Mouse (Mus musculus) forebrain, embryonic 10.5 days (tissue): ENCODE data around the gene Msx2. TPM values are rescaled to one million over a fixed set of nuclear protein-coding genes. Genes with fewer than 3 reads are reported as not detected.

ENCODE experiments used
- DNase-seq: peaks from one replicate; pipeline ENCODE4 v3.0.0-alpha.2; 2017; ENCODE audit warnings: low spot score; ENCODE audit errors: extremely low spot score
- H3K27ac ChIP-seq: fragments of 300-500 bp; sonication (generic); 2 replicates; pipeline ENCODE4 v1.5.1; 2016; ENCODE audit warnings: mild to moderate bottlenecking
- H3K27me3 ChIP-seq: fragments of 300-500 bp; sonication (generic); 2 replicates; pipeline ENCODE4 v1.6.1; 2016; ENCODE audit warnings: mild to moderate bottlenecking; ENCODE audit not compliant: poor library complexity, severe bottlenecking
- H3K36me3 ChIP-seq: fragments of 300-500 bp; sonication (generic); replicated peaks from 2 replicates; pipeline ENCODE4 v1.6.1; 2016; ENCODE audit warnings: mild to moderate bottlenecking, moderate library complexity
- H3K4me1 ChIP-seq: fragments of 300-500 bp; sonication (generic); 2 replicates; pipeline ENCODE4 v1.6.1; 2016
- H3K4me3 ChIP-seq: fragments of 300-500 bp; sonication (generic); 2 replicates; pipeline ENCODE4 v1.5.1; 2016; ENCODE audit warnings: mild to moderate bottlenecking, moderate library complexity
- H3K9me3 ChIP-seq: fragments of 300-500 bp; sonication (generic); 2 replicates; pipeline ENCODE4 v1.6.1; 2016; ENCODE audit warnings: mild to moderate bottlenecking, moderate library complexity
- WGBS: fragments of 180-500 bp; shearing (Covaris S2); methylation state at CpG from one replicate; pipeline ENCODE4 v1.1.7; 2016; 5-methylcytosine and 5-hydroxymethylcytosine counted together
- polyA plus RNA-seq: library from polyadenylated mRNA; unstranded; fragments of >200 nt; fragmentation: Nextera tagmentation; extraction: Ambion mirVana; gene quantifications from 2 replicates; pipeline ENCODE4 v1.2.1, GENCODE M21; 2016

The Msx2 gene
- polyA plus RNA-seq, 1 experiment from 2014 or later, result 17.3 TPM

DNA sequence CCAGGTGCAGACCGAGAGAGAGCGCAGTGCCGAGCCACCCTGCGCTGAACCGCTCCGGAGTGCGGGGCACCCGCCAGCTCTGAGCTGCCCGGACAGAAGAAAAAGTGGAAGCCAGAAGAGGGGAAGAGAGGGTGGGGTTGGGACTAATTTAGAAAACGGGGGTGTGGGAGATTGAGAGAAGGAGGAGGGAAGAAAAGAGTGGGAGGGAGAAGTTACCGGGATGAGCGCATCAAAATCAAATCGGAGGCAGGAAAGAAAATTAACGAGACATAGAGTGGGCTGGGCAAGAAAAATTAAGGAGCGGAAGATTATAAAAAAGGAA, 10.3 kb downstream of the Msx2 start:
- H3K27ac ChIP-seq, result peak overlapping the region; percentile 74
- H3K27me3 ChIP-seq, result peaks cover 100% of the 10 kb centered on the region
- no peaks in the 10 kb centered on the region for H3K9me3 ChIP-seq
- WGBS, result under 1% methylated on average over 15 of the region's 15 CpGs
- peaks cover 64% of the 10 kb centered on the region for H3K4me1 ChIP-seq
- no peaks in the 10 kb centered on the region for H3K36me3 ChIP-seq
- peak overlapping the region; percentile 51 for H3K4me3 ChIP-seq
- DNase-seq, result no peak

DNA sequence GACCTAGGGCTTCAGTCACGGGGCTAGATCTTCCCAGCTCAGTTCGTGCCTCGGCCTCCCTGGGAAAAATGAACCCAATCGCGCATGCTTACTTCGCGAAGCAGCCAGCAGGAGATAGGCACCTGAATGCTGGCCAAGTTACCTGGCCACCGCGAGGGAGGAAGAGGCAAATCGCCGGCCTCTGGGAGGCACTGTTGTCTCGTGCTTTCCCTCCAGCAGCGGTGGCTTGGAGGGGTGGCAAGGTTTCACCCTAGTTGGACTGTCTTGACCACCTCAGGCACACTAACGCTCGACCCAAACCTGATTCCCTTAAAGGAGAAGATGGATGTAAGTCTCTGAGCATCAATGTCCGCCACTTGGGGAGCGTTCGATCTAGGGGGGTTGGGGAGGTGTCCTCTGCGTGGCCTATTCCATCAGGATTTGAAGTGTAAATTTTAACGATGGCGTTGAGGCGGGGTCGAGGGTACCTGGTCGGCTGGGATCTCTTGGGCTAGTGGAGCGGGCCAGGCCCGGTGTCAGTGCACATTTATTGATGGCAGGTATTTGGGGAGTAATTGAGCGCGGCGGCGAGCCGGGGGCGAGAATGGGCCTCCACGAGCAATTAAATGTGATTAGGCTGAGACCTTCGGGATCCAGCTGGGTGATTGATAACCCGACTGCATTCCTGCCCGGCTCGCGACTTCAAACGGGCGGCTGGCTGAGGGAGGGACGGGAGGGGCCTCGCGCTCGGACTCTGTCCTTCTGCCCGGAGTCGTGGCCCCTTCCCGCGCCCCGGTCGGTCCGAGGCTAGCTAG, 10.8 kb downstream of the Msx2 start:
- peak; percentile 64 for DNase-seq
- Histone ChIP-seq H3K4me1 (peaks cover 64% of the 10 kb centered on the region), H3K27me3 (peaks cover 100% of the 10 kb centered on the region), H3K27ac (peak overlapping the region; percentile 74), H3K9me3 (no peaks in the 10 kb centered on the region), H3K4me3 (peak overlapping the region; percentile 51), H3K36me3 (no peaks in the 10 kb centered on the region)
- under 1% methylated on average over 51 of the region's 51 CpGs for WGBS

DNA sequence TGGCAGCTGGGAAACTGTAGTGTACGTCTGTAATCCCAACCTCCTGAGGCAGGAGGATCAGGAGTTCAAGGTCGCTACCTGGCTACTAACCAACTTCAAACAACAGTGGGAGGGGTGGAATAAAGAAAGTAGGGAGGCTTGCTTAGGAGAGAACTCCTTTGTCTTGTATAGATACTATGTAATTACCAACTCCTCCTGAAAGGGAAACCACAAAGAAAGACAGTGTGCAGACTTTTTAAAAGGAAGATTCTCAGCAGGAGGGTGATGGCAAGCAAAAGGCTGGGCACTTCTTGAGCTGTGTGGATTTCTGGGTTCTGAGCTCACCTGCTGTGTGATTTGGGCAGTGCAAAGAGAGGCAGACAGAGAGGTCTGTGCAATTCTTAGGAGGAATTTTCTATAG, 11.5 kb downstream of the Msx2 start:
- Histone ChIP-seq H3K4me1 (peaks cover 61% of the 10 kb centered on the region), H3K4me3 (no peak overlapping the region; the same call in 1 of the 2 replicates), H3K36me3 (no peaks in the 10 kb centered on the region), H3K9me3 (no peaks in the 10 kb centered on the region), H3K27ac (no peak overlapping the region), H3K27me3 (peaks cover 100% of the 10 kb centered on the region)
- DNase-seq, result no peak
- 14% methylated on average over 2 of the region's 2 CpGs for WGBS

DNA sequence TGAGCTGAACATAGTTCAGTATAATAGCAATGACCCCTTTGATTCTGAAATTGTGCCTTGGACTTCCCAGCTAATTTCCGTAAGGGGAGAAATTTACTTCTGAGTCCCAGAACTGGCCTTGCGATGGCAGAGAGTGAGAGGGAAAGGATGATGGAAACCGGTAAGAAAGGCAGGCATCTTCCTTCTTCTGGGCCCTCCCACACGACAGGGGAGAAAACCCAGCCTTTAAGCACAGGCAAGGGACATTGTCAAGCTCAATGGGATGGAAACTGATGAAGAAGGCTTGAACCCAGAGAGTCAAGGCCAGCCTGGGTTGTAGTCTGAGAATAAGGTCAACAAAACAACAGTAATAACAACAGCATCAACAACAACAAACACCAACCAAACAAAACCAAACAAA, 14.1 kb downstream of the Msx2 start:
- Histone ChIP-seq H3K4me1 (peaks cover 58% of the 10 kb centered on the region), H3K9me3 (no peaks in the 10 kb centered on the region), H3K27ac (no peak overlapping the region), H3K27me3 (peaks cover 98% of the 10 kb centered on the region), H3K36me3 (no peaks in the 10 kb centered on the region), H3K4me3 (no peak overlapping the region)
- DNase-seq, result no peak
- WGBS, result 57% methylated on average over 4 of the region's 4 CpGs

DNA sequence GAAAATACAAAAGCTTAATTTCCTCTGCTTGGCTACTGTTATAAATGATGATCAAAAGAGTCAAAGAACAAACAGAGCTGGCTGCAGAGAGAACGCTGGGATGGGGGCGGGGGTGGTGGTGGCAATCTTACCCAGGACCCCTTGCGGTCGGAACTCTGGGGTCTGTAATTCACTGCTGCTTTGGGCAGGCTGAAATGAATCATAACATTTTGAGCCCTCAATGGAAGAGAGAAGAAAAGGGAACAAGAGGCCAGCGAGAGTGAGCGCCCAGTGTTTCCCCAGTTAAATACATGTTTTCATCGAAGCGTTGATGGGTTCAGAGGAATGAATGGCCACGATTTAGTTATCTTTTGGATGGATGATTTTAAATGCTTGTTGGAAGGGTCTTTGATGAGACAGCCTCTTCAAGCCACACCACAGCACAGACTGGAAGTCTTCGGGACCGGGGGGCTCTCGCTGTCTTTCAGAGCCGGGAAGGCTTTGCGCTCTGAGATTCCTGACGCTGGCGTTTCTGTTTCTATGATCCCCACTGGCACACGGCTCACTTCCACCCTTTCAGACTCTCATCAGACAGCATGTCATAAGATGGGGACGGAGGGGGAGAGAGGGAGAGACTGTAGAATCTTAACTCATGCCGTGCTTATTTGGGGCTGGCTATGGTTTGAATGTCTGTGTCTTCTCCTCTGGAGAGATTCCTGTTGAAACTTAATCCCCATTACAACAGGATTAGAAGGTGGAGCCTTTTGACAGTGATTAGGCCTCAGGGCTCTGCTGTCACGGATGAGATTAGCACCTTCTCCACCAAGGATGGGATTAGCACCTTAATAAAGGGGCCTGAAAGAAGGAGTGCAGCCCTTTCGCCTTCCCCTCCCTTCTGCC, 17.8 kb downstream of the Msx2 start:
- no peak for DNase-seq
- 2% methylated on average over 21 of the region's 21 CpGs for WGBS
- Histone ChIP-seq H3K27ac (peak overlapping the region; percentile 65), H3K4me1 (peaks cover 23% of the 10 kb centered on the region), H3K9me3 (no peaks in the 10 kb centered on the region), H3K27me3 (peaks cover 97% of the 10 kb centered on the region), H3K36me3 (no peaks in the 10 kb centered on the region), H3K4me3 (peak overlapping the region; percentile 44)

DNA sequence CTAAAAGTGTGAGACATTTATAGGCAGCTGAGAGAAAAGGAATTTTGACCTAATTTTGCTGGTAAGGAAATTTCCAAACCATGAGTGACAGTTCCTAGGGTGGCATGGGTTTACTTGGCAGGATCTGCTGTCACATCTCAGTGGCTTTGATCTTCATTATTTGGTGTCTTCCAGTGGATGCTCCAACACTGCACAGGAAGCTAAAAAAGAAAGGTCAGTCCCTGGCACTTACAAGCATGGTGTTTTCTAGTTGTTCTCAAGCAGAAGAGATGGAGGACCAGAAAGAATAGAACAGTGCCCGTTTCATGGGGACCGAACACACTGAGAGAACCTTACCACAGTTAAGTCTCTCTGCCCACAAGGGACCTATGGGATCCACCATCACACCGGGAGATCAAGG, 18.9 kb downstream of the Msx2 start:
- peaks cover 23% of the 10 kb centered on the region for H3K4me1 ChIP-seq
- 80% methylated on average over 3 of the region's 3 CpGs for WGBS
- H3K27ac ChIP-seq, result no peak overlapping the region
- no peaks in the 10 kb centered on the region for H3K36me3 ChIP-seq
- H3K9me3 ChIP-seq, result no peaks in the 10 kb centered on the region
- no peak overlapping the region for H3K4me3 ChIP-seq
- peaks cover 97% of the 10 kb centered on the region for H3K27me3 ChIP-seq
- DNase-seq, result no peak

DNA sequence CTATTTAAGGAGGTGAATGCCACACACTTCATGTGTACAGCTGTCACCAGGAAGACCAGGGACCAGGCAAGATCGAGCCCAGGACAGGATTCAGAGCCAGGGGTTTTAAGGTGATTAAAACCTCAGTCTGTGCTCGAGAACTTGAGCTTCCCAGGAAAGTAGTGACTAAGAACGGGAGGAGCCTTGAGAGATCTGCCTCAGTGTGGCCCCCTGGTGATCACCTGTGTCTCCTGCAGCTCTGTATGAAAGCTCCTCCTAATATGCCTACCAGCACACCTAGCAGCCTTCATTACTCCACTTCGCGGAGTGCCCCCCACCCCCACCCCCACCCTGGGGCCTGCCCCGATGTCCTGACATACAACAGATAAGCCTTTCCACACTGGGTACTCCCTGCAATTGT, 25.3 kb downstream of the Msx2 start:
- H3K27ac ChIP-seq, result no peak overlapping the region
- no peaks in the 10 kb centered on the region for H3K36me3 ChIP-seq
- peaks cover 5% of the 10 kb centered on the region for H3K4me1 ChIP-seq
- 32% methylated on average over 6 of the region's 6 CpGs for WGBS
- DNase-seq, result no peak
- H3K9me3 ChIP-seq, result no peaks in the 10 kb centered on the region
- H3K4me3 ChIP-seq, result no peak overlapping the region
- peaks cover 76% of the 10 kb centered on the region for H3K27me3 ChIP-seq

DNA sequence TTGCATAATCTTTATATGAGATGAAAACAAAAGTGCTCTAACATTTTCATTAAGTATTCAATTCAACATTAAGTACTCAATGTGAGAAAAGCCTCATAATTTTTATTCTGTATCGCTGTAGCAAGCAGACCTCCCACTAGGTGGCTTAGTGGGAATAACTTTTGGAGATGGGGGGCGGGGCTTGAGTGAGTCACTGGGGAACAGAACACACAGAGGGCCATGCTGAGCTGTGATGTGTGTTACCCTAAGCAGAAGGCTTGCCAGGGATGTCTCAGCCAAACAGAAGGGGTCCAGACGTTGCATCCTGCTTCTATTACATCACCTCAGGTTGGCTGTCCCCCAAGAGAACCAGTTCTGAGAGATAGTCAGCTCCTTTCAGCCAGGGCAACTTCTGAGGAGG, 29.3 kb downstream of the Msx2 start:
- H3K36me3 ChIP-seq, result no peaks in the 10 kb centered on the region
- H3K9me3 ChIP-seq, result no peaks in the 10 kb centered on the region
- 42% methylated on average over 3 of the region's 3 CpGs for WGBS
- H3K27me3 ChIP-seq, result peaks cover 48% of the 10 kb centered on the region
- peak; percentile 44 for DNase-seq
- no peak overlapping the region for H3K4me3 ChIP-seq
- H3K4me1 ChIP-seq, result peaks cover 10% of the 10 kb centered on the region
- no peak overlapping the region for H3K27ac ChIP-seq

DNA sequence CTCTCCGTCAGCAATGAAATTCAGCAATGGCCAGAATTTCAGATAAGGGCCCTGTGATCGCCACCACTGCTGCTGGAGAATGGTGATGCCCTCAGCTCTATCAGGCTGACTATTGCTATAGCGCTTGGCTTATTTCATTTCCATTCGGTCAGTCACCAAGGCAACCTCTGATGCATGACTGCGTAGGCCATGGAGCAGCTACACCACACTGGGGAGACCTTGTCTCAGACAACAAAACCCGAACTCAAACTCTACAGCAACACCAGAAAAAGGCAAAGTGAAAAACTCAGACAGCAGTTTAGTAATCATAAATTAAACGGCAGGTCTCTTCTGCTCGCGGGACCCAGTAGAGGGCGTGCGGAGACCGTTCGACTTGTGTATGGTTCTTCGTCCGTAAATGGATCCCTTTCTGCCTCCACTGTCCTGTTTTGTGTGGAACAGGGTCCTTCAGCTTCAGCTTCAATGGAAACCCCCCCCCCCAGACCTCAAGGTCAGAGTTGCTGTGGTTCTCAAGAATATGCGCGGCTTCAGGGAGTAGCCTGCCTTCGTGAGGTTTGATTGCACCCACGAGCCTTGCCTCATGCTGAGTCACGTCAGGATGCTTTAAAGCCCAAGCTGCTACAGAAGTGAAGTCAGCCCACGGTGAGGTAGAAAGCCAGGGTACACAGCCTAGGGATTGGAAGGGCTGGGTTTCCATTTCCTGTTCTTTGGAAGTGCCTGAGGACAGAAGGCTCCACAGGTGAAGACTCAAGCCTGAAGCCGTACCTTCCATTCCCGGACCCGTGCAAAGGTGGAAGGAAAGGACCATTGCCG, 30.5 kb downstream of the Msx2 start:
- Histone ChIP-seq H3K36me3 (no peaks in the 10 kb centered on the region), H3K27me3 (peaks cover 38% of the 10 kb centered on the region), H3K9me3 (no peaks in the 10 kb centered on the region), H3K4me1 (peaks cover 10% of the 10 kb centered on the region), H3K27ac (no peak overlapping the region), H3K4me3 (peak overlapping the region; percentile 31)
- no peak for DNase-seq
- 39% methylated on average over 25 of the region's 25 CpGs for WGBS

DNA sequence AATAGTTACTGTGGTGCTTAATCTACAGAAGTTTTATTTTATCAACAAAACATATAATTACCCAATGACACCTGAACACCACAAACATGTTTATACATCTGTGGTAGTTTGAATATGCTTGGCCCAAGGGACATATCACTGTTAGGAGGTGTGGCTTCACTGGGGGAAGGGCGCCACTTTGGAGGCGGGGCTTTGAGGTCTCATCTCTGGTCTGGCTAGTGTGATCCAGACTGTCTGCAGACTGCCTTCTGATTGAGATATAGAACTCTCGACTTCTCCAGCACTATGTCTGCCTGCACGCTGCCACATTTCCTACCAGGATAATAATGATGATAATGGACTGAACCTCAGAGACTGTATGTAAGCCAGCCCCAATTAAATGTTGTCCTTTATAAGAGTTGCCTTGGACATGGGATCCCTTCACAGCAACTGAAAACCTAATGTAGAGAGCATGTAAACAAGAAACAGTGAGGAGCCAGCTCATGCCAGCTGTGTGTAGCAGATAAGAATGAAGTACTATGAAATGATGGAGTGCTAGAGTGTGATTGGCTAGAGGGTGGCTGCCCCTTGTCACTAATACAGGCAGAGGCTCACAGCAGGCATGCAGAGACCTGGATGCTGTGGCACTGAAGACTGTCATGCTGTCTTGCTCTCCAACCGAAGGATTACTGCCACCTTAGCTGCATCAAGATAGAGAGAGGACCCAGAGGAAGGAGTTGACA, 31.4 kb downstream of the Msx2 start:
- peaks cover 32% of the 10 kb centered on the region for H3K27me3 ChIP-seq
- no peak for DNase-seq
- no peaks in the 10 kb centered on the region for H3K36me3 ChIP-seq
- no peak overlapping the region for H3K4me3 ChIP-seq
- WGBS, result 67% methylated on average over 5 of the region's 5 CpGs
- H3K27ac ChIP-seq, result no peak overlapping the region
- no peaks in the 10 kb centered on the region for H3K9me3 ChIP-seq
- peaks cover 10% of the 10 kb centered on the region for H3K4me1 ChIP-seq

DNA sequence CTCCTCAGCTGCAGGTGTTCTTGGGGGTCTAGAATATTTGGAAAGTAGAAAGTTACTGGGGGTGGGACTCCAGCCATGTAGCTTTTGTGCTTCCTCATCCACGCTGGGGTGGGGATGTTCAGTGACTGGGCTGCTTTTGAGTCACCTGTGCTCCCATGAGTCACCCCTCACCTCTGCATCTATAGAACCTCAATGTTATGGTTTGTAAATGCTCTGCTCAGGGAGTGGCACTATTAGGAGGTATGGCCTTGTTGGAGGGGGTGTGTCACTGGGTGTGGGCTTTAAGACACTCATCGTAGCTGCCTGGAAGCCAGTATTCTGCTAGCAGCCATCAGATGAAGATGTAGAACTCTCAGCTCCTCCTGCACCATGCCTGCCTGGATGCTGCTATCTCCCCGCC, 32.9 kb downstream of the Msx2 start:
- Histone ChIP-seq H3K27me3 (peaks cover 24% of the 10 kb centered on the region), H3K27ac (no peak overlapping the region), H3K36me3 (no peaks in the 10 kb centered on the region), H3K4me3 (no peak overlapping the region), H3K4me1 (peaks cover 10% of the 10 kb centered on the region), H3K9me3 (no peaks in the 10 kb centered on the region)
- no peak for DNase-seq
- WGBS, result 86% methylated on average over 3 of the region's 3 CpGs

DNA sequence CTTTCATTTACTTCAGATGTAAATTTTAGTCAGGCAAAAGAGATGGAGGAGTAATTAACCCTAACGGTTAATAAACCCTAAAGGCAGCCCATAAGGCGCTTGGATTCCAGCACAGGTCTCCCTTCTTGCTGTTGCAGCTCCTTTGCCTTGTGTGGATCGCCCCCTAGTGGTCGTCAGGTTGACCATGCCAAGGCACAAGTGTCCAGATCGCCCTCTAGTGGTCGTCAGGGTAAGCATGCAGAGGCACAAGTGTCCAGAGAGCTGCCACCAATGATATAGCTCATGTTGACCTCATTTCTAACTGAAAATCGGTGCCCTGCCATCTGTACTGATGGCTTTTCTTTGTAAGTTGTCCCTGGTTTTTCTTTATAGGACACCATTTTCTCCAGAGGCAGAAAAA, 46.4 kb downstream of the Msx2 start:
- no peaks in the 10 kb centered on the region for H3K4me1 ChIP-seq
- H3K27ac ChIP-seq, result no peak overlapping the region
- WGBS, result 28% methylated on average over 7 of the region's 7 CpGs
- no peaks in the 10 kb centered on the region for H3K36me3 ChIP-seq
- peak; percentile 87 for DNase-seq
- H3K4me3 ChIP-seq, result no peak overlapping the region
- H3K9me3 ChIP-seq, result peaks cover 3% of the 10 kb centered on the region; the same call in 1 of the 2 replicates
- H3K27me3 ChIP-seq, result no peaks in the 10 kb centered on the region
